Mouse (Mus musculus) mouse trophoblast stem cell (cell line): ENCODE results near the gene Slc35g3.

ENCODE experiments used
- in situ Hi-C, 2 experiments: fragments of 300-500 bp; cut with MseI, MboI; formaldehyde crosslinking; loops; 2 replicates in 1 of 2; 3 replicates in 1 of 2; pipeline ENCODE4 v1.15.1; 2025

The Slc35g3 gene

GRCm38 (mm10) chr11:69787306-69787705, 25.5 kb upstream of the Slc35g3 start:
- in situ Hi-C loops = no loop called here

DNA sequence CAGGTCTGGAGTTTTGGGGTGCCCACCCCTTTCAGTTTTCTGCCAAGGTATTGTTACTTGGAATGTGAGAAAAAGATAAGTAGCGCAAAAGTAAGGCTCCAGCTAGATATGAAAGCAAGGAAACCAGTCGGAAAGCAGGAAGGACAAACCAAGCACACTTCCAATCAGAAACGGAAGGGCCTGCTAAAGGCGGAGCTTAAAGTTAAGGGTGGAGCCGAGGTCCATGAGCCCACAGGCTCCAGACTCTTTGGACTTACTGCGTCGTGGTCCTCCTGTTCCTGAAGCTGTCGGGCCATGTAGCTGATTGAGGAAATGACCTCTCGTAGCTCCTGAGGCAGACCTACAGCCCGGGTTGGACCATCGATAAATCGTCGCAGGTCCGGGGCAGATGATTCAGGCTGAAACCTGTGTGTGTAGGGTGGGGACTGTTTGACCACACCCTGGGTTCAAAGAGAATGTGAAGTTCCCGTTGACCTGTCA, 23.1 kb upstream of the Slc35g3 start:
- in situ Hi-C loops = no loop called here

- in situ Hi-C loops = no loop called here
These were observed 20.1 kb upstream of the Slc35g3 start for GRCm38 (mm10) chr11:69781828-69782227.

GRCm38 (mm10) chr11:69778985-69779384, 17.2 kb upstream of the Slc35g3 start:
- in situ Hi-C loops = no loop called here

DNA sequence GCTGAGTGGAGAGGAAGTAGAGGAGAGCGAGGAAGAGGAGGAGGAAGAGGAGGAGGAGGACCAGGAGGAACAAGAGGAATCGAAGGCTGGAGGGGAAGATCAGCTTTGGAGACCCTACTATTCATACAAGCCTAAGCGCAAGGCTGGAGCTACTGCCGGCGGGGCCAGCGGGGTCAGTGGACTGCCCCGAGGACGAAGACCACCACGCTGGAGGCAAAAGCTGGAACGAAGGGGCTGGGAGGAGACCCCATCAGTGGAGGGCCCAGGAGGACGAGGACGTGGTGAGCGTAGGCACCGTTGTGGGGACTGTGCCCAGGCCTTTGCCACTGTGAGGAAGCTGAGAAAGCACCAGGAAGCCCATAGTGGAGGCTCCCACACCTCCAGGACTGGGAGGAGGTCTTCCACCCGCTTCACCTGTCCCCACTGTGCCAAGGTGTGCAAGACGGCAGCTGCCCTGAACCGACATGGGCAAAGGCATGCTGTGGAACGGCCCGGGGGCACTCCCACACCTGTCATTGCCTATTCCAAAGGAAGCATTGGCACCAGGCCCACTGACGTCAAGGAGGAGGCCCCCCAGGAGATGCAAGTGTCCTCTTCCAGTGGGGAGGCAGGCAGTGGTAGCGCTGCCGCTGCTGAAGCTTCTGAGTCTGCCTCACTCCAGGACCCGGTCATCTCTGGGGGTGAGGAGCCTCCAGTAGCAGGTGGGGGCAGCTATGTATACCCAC, 16.7 kb upstream of the Slc35g3 start:
- in situ Hi-C loops = no loop called here

DNA sequence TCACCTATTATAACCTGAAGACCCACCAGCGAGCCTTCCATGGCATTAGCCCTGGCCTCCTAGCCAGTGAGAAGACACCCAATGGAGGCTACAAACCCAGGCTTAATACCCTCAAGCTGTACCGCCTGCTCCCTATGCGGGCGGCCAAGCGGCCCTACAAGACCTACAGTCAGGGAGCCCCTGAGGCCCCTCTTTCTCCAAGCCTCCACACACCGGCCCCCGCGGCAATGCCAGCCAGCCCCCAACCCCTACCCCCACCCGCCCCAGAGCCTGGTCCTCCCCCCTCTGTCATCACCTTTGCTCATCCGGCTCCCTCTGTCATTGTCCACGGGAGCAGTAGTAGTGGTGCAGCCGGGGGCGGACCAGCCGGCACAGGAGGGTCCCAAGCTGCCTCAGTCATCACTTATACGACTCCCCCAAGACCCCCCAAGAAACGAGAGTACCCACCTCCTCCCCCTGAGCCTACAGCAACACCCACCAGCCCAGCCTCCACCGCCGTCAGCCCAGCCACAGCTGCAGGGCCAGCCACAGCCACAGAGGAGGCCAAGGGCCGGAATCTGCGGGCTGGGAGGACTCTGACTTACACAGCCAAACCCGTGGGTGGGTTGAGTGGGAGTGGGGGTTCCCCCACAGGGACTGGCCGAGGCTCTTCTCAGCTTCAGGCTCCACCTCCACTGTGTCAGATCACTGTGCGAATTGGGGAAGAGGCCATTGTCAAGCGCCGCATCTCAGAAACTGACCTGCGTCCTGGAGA, 15.9 kb upstream of the Slc35g3 start:
- in situ Hi-C loops = no loop called here

GRCm38 (mm10) chr11:69776488-69776887, 14.7 kb upstream of the Slc35g3 start:
- in situ Hi-C loops = no loop called here

DNA sequence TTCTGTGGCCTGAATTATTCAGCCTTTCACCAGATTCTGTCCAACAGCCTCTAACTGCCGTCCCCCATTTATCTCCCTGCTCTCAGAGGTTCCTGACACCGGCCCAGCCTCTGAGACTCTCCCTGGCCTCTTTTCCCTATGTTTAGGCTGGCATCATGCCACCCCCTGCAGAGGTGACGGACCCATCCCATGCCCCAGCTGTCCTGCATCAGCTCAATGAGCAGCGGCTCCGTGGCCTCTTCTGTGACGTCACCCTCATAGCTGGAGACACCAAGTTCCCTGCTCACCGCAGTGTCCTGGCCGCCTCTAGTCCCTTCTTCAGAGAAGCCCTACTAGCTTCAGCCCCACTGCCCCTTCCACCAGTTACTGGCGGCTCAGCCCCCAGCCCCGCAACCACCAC, 13.9 kb upstream of the Slc35g3 start:
- in situ Hi-C loops = no loop called here

GRCm38 (mm10) chr11:69774961-69775360, 13.2 kb upstream of the Slc35g3 start:
- in situ Hi-C loops = no loop called here

GRCm38 (mm10) chr11:69767625-69767909, 5.8 kb upstream of the Slc35g3 start:
- in situ Hi-C loops = no loop called here

GRCm38 (mm10) chr11:69766872-69767624, 5.3 kb upstream of the Slc35g3 start:
- in situ Hi-C loops = no loop called here

- in situ Hi-C loops = no loop called here
These were observed 4.4 kb upstream of the Slc35g3 start for GRCm38 (mm10) chr11:69766126-69766609.

DNA sequence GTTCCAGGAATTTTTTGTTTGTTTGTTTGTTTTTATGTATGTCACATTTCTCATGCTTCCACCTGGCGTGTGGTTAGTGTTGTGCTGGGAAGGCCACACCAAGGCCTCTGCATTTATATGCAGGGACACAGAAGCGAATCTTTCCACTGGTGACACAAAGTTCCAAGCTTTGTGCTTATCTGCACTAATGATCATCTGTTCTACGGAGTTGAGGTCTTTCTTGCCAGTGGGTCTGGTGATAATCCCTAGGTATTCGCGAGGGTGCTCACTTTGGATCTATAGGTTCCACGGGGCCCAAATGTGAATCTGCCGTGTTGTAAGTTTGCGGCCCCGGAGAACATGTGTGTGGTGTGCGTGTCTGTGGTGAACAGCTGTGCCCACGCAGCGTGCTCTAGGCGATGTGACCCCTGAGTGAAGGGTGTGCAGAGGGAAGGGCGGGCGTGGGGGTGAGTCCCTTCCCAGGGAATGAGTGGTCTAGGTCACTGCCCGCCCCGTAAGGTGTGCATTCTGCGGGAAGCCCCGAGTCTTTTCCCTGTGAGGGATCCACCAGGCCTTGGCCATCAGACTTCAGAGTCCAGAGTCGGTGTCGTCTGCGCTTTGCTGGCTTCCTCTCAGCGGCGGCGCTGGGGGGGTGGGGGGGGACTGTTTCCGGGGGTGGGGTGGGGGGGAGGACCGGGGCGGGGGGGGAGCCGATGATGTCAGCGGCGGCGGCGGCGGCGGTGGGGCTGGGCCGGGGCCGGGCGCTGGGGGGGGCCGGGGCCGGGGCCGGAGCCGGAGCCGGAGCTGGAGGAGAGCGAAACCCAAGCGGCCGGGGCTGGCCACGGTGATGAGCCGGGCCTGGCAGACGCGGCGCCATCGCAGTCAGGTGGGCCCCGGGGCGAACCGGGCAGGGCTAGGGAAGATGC, 3.7 kb upstream of the Slc35g3 start, which contains the start of gene Zbtb4:
Gene Zbtb4 (plus strand): TSS at position 692 of the 905 bp plus-strand sequence.
- in situ Hi-C loops = no loop called here

DNA sequence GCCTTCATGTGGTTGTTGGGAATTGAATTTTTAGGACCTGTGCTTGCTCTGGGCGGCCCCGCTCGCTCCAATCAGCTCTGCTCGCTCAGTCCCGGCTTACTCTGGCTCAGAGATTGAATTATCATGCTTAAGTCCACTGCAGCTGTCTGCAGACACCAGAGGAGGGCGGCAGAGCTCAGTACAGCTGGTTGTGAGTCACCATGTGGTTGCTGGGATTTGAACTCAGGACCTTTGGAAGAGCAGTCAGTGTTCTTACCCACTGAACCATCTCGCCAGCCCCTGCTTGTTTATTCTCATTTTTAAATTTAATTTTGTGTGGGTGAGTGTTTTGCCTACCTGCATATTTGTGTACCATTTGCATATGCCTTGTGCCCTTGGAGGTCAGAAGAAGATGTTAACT, 1.8 kb upstream of the Slc35g3 start:
- in situ Hi-C loops = no loop called here

GRCm38 (mm10) chr11:69760901-69761200, 917 bp downstream of the Slc35g3 start:
- in situ Hi-C loops = no loop called here

- in situ Hi-C loops = no loop called here
These were observed 1.4 kb downstream of the Slc35g3 start for GRCm38 (mm10) chr11:69760160-69760900.

GRCm38 (mm10) chr11:69758971-69759721, 2.6 kb downstream of the Slc35g3 start:
- in situ Hi-C loops = no loop called here

DNA sequence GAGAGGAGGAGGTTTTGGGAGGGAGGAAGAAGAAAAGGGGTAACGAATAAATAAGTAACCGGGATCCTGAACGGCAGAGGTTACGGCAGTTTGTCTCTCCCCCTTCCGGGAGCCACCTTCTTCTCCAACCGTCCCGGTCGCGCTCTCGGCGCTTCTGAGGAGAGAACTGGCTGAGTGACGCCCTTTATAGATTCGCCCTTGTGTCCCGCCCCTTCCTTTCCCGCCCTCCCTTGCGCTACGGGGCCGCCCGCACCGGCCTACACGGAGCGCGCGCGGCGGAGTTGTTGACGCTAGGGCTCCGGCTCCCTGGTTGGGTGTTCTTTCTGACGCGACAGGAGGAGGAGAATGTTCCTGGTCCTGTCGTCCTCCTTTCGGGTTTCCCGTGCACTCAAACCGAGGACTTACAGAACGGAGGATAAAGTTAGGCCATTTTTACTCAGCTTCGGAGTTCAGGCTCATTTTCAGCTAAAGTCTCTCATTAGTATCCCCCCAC, 3.2 kb downstream of the Slc35g3 start, which contains the start of gene Polr2a:
Gene Polr2a (minus strand): TSS at position 160 of the 493 bp plus-strand sequence.
- in situ Hi-C loops = no loop called here

DNA sequence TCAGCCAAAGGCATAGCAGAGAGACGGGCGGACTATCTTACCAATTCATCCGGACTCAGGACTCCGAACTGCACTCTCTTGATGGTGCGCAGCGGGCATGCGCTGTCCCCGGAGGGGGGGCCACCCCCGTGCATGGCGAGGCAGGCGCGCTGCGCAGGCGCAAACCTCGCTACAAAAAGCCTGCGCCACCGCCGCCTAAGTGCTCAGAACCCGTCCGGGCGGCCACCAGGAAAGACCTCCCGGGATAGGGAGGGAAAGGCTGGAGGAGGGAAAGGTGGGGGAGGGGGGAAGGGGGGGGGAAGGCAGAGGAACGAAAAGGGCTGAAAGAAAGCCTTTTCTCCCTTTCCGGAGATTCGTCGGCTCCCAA, 3.7 kb downstream of the Slc35g3 start:
- in situ Hi-C loops = no loop called here
